Mouse (Mus musculus) forebrain, embryonic 12.5 days (tissue): Measurements from ENCODE around the gene Tex19.2. TPM values are rescaled to one million over a fixed set of nuclear protein-coding genes. Genes with fewer than 3 reads are reported as not detected.
"Not testable (repeated sequence)": the region's sequence is repeated elsewhere in the genome, so short reads cannot be mapped to it uniquely, and the experiment has no call there.

Experiments used
- ATAC-seq: fragments of 200-750 bp; cut with Nextera tagmentation; 2 replicates; pipeline ENCODE4 v1.8.0; 2017; ENCODE audit warnings: moderate TSS enrichment; ENCODE audit not compliant: low FRiP score
- H3K27ac ChIP-seq: fragments of 300-500 bp; sonication (generic); 2 replicates; pipeline ENCODE4 v1.5.1; 2016; ENCODE audit warnings: mild to moderate bottlenecking
- H3K27me3 ChIP-seq: fragments of 300-500 bp; sonication (generic); 2 replicates; pipeline ENCODE4 v1.6.1; 2016; ENCODE audit warnings: mild to moderate bottlenecking
- H3K36me3 ChIP-seq: fragments of 300-500 bp; sonication (generic); replicated peaks from 2 replicates; pipeline ENCODE4 v1.6.1; 2016; ENCODE audit warnings: mild to moderate bottlenecking
- H3K4me1 ChIP-seq: fragments of 300-500 bp; sonication (generic); 2 replicates; pipeline ENCODE4 v1.6.1; 2016
- H3K4me2 ChIP-seq: fragments of 300-500 bp; sonication (generic); 2 replicates; pipeline ENCODE4 v1.6.1; 2016; ENCODE audit warnings: mild to moderate bottlenecking, moderate library complexity
- H3K4me3 ChIP-seq: fragments of 300-500 bp; sonication (generic); replicated peaks from 2 replicates; pipeline ENCODE4 v1.5.1; 2016; ENCODE audit warnings: mild to moderate bottlenecking
- H3K9ac ChIP-seq: fragments of 300-500 bp; sonication (generic); 2 replicates; pipeline ENCODE4 v1.6.1; 2016; ENCODE audit warnings: mild to moderate bottlenecking
- H3K9me3 ChIP-seq: fragments of 300-500 bp; sonication (generic); 2 replicates; pipeline ENCODE4 v1.6.1; 2016
- WGBS: fragments of 180-500 bp; shearing (Covaris S2); methylation state at CpG from one replicate; pipeline ENCODE4 v1.1.7; 2016; 5-methylcytosine and 5-hydroxymethylcytosine counted together
- polyA plus RNA-seq: library from polyadenylated mRNA; unstranded; fragments of >200 nt; fragmentation: Nextera tagmentation; extraction: Ambion mirVana; gene quantifications from 2 replicates; pipeline ENCODE4 v1.2.1, GENCODE M21; 2016

Tex19.2 gene
- polyA plus RNA-seq, 1 experiment from 2014 or later: not detected

DNA sequence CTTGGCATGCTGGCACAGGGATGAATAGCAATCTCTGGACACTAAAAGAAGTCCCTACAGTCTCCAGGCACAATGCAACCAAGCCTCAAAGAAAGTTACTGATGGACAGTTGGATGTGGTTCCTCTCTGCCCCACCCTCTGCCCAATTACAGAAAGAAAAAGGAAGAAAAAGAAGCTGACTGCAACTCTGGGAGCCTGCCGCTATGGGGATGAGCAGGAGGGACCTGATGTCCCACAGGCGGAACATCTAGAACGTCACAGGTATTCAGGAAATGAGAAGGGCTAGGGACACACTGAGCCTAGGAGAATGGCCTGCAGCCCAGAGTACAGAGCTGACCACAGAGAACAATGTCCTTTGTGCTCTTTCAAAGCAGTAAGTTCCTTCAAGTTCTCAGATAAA, 36.2 kb downstream of the Tex19.2 start:
- 87% methylated on average over 3 of the region's 3 CpGs for WGBS

DNA sequence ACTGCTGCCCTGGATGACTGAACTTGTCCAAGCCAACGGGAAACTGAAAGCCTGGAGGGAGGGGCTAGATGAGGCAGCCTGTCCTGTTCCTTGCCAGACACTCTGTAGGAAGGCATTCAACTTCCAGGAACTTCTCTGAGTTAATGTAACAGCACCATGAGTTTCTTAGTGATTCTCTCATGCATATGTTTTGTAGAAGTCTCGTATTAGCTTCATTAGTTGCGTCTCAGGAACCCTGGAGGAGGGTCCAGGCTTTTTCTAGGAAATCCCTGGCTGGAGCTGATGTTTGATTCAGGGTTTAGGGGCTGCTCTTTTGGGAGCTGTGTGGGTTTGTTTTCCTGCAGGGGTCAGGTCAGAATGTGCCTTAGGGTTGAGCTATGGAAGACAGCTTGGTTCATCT, 37.4 kb downstream of the Tex19.2 start, which contains the start of gene Sectm1a:
Gene Sectm1a (minus strand): TSS at position 101 of the 400 bp plus-strand sequence.
- ATAC-seq: no peak
- Histone ChIP-seq H3K27ac (no peak within 1 kb of the TSS), H3K4me2 (no peak within 1 kb of the TSS), H3K27me3 (no peaks in the 10 kb centered on the region), H3K9ac (no peak within 1 kb of the TSS), H3K9me3 (no peaks in the 10 kb centered on the region), H3K36me3 (no peaks in the 10 kb centered on the region), H3K4me1 (no peaks in the 10 kb centered on the region), H3K4me3 (no peak within 1 kb of the TSS)
- WGBS: 79% methylated on average over 3 of the region's 3 CpGs

More for the DNA sequence above, 36.2 kb downstream of the Tex19.2 start:
- Histone ChIP-seq H3K27me3 (no peaks in the 10 kb centered on the region), H3K4me3 (no peak overlapping the region), H3K36me3 (no peaks in the 10 kb centered on the region), H3K4me1 (no peaks in the 10 kb centered on the region), H3K9ac (no peak overlapping the region), H3K4me2 (no peak overlapping the region), H3K9me3 (no peaks in the 10 kb centered on the region), H3K27ac (no peak overlapping the region)
- ATAC-seq: no peak

DNA sequence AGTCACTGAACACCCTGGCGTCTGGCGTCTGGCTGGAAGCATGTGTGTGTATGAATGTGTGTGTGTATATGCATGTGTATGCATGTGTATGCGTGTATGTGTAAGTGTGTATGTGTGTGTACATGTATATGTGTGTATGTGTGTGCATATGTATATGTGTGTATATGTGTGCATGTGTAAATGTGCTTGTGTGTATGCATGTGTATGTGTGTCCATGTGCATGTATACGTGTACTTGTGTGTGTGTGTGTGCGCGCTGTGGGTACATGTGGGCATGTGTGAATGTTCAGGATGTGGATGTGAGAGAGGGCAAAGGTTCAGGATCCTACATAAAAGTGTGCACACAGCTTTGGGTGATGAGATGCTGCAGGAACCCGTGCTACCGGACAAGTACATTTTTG, 38.1 kb downstream of the Tex19.2 start:
- H3K4me2 ChIP-seq: no peak overlapping the region
- H3K27ac ChIP-seq: no peak overlapping the region
- H3K4me1 ChIP-seq: no peaks in the 10 kb centered on the region
- no peak overlapping the region for H3K9ac ChIP-seq
- H3K4me3 ChIP-seq: no peak overlapping the region
- WGBS: 93% methylated on average over 8 of the region's 8 CpGs
- no peaks in the 10 kb centered on the region for H3K27me3 ChIP-seq
- no peak for ATAC-seq
- no peaks in the 10 kb centered on the region for H3K36me3 ChIP-seq
- no peaks in the 10 kb centered on the region for H3K9me3 ChIP-seq

DNA sequence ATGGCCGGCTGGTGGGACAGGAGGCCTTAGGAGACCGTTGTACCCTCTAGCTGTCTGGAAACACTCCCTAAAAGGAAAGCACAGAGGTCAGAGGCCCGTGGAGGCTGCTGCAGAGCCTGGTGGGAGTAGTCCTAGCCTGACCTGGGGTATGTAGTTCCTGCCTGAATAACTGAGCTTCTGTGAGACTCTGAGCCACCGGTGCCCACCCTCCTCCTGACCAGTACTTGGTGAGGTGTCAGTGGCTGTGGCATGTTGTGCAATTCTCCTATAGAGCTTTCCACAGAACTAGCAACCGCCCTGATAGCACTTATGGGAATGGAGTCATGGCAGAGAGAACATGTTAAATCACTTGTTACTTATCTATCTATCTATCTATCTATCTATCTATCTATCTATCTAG, 42.8 kb downstream of the Tex19.2 start:
- no peaks in the 10 kb centered on the region for H3K9me3 ChIP-seq
- WGBS: 76% methylated on average over 5 of the region's 5 CpGs
- ATAC-seq: no peak

DNA sequence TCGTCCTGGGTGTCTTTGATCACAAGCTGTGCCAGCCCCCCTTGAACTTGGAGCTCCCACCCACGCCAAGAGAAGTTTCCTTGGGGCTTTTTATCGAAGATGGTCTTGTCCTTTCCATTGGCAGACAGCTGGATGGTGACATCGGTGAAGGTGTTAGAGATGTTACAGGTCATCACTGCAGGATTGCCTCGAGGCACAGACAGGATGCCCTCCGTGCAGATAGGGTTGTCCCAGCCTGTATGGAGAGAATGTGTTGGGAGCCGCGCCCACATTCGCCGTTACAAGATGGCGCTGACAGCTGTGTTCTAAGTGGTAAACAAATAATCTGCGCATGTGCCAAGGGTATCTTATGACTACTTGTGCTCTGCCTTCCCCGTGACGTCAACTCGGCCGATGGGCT, 48.8 kb downstream of the Tex19.2 start:
- not testable (repeated sequence) for ATAC-seq, H3K36me3 ChIP-seq, H3K4me1 ChIP-seq, H3K4me2 ChIP-seq, H3K27ac ChIP-seq, H3K4me3 ChIP-seq, H3K27me3 ChIP-seq, H3K9ac ChIP-seq, H3K9me3 ChIP-seq
- WGBS: 93% methylated on average over 12 of the region's 16 CpGs

More for the DNA sequence above, 42.8 kb downstream of the Tex19.2 start:
- no peaks in the 10 kb centered on the region for H3K36me3 ChIP-seq
- no peak overlapping the region for H3K9ac ChIP-seq
- H3K4me2 ChIP-seq: no peak overlapping the region
- H3K4me3 ChIP-seq: no peak overlapping the region
- no peaks in the 10 kb centered on the region for H3K4me1 ChIP-seq
- no peak overlapping the region for H3K27ac ChIP-seq
- H3K27me3 ChIP-seq: no peaks in the 10 kb centered on the region

DNA sequence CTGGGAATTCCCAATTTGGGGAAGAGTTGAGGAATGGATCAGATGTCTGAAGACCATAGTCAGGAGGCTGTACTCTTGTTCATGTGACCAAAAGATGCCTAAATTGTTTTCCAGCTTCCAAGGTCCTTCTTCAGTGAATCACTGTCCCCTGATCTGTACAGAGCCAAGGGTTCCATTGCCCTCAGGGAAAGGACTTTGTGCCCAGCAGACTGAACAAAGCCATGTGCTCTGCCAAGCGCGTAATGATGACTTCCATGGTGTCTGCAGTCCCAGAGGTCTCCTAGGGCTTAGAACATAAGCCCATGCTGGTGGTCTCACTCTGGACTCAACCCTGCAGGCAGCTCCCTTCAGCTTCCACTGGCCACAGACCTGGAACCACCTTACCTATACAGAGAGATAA, 50.6 kb downstream of the Tex19.2 start:
- Histone ChIP-seq H3K9ac (no peak overlapping the region), H3K9me3 (no peaks in the 10 kb centered on the region), H3K4me3 (no peak overlapping the region), H3K27ac (no peak overlapping the region), H3K4me2 (no peak overlapping the region), H3K36me3 (no peaks in the 10 kb centered on the region), H3K4me1 (no peaks in the 10 kb centered on the region), H3K27me3 (no peaks in the 10 kb centered on the region)
- WGBS: 96% methylated on average over 2 of the region's 2 CpGs
- ATAC-seq: no peak

Other genes starting within 250 kb of the Tex19.2 start
- 6.7 and 8.8 TPM in 2 replicates for gene Ccdc57, start 185.8 kb downstream of the Tex19.2 start, polyA plus RNA-seq
- gene Slc16a3, start 170.2 kb downstream of the Tex19.2 start, polyA plus RNA-seq: 34.2 and 36.4 TPM in 2 replicates
- gene Csnk1d, start 127.3 kb downstream of the Tex19.2 start, polyA plus RNA-seq: 150 and 165 TPM in 2 replicates
- gene Cd7, start 79.3 kb downstream of the Tex19.2 start, polyA plus RNA-seq: not detected in 2 replicates
- gene Sectm1b, start 55.1 kb downstream of the Tex19.2 start, polyA plus RNA-seq: not detected in 2 replicates
- not detected in 2 replicates for gene Sectm1a, start 37.5 kb downstream of the Tex19.2 start, polyA plus RNA-seq
- gene Tex19.1, start 27.5 kb upstream of the Tex19.2 start, polyA plus RNA-seq: not detected in 2 replicates
- gene Uts2r, start 41.6 kb upstream of the Tex19.2 start, polyA plus RNA-seq: not detected in 2 replicates
- gene Hexdc, start 85.8 kb upstream of the Tex19.2 start, polyA plus RNA-seq: 7.9 and 8.4 TPM in 2 replicates
- gene Ogfod3, start 86.0 kb upstream of the Tex19.2 start, polyA plus RNA-seq: 16.1 and 19.7 TPM in 2 replicates
- gene Cybc1, start 110.6 kb upstream of the Tex19.2 start, polyA plus RNA-seq: 33.3 and 34.0 TPM in 2 replicates
- gene Narf, start 118.6 kb upstream of the Tex19.2 start, polyA plus RNA-seq: 65.0 and 72.4 TPM in 2 replicates
- 13.0 and 13.8 TPM in 2 replicates for gene Foxk2, start 141.3 kb upstream of the Tex19.2 start, polyA plus RNA-seq
- 84.0 and 86.5 TPM in 2 replicates for gene Wdr45b, start 235.8 kb upstream of the Tex19.2 start, polyA plus RNA-seq